Mouse (Mus musculus) skeletal muscle tissue, adult 2 months (tissue): Measurements from ENCODE around the gene Gm20388.

Source experiments
- DNase-seq: peaks from one replicate; pipeline ENCODE4 v3.0.0-alpha.2; 2012; ENCODE audit warnings: low read depth, low spot score

The Gm20388 gene

GRCm38 (mm10) chr8:120538397-120539240 lies 628.0 kb downstream of the Gm20388 start:
- DNase-seq: peak; percentile 95

- peak; percentile 68 for DNase-seq
These were observed 628.7 kb downstream of the Gm20388 start for GRCm38 (mm10) chr8:120539381-120539774.

GRCm38 (mm10) chr8:120539775-120540625 lies 629.4 kb downstream of the Gm20388 start:
- peak; percentile 91 for DNase-seq

- DNase-seq: no peak
These were observed 632.4 kb downstream of the Gm20388 start for GRCm38 (mm10) chr8:120542995-120543394.

DNA sequence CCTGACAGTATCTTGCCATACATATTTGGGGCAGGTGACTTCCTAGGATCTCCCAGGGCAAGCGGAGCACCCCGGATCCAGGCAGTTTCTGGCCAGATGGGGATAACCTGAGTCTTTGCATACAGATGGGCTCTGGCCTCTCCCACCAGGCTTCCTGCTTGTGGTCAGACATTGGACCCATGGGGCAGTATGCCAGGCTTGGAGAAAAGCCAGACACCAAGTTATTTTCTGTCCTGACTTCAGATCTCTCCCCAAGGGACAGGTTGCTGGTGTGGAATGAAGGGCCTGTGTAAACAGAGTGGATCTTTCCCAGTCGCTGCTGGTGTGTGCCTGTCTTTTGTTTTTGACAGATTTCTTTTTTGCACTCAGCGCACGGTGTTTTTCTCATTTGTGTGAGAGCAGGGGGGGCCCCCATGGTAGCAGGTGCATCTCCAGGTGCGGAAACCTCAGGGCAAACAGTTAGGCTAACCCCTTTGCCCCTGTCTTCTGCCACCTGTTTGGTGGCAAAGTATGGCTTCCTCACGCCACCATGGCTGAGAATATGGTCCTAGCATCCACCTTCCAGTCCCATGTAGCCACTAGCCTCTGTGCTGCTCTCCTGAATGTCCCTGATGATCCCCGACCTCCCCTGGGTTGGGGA lies 632.9 kb downstream of the Gm20388 start:
- DNase-seq: peak; percentile 91

DNA sequence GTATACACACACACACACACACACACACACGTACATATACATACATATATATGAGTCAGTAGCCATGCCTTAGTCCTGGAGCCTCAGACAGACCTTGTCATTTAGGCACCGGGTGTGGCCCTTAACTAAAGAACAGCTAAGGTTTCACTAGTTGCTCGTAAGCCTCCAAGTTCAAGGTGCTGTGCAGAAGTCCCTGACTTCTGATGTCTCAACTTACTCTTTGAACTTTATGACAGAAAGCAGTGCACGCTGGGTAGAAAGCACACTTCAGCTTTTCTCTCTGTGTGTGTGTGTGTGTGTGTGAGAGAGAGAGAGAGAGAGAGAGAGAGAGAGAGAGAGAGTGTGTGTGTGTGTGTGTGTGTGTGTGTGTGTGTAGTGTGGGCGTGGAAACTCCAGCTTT lies 633.5 kb downstream of the Gm20388 start:
- DNase-seq: peak; percentile 64

- no peak for DNase-seq
These were observed 636.9 kb downstream of the Gm20388 start for GRCm38 (mm10) chr8:120547562-120547961.

- DNase-seq: no peak
These were observed 637.7 kb downstream of the Gm20388 start for GRCm38 (mm10) chr8:120548313-120548761.

DNA sequence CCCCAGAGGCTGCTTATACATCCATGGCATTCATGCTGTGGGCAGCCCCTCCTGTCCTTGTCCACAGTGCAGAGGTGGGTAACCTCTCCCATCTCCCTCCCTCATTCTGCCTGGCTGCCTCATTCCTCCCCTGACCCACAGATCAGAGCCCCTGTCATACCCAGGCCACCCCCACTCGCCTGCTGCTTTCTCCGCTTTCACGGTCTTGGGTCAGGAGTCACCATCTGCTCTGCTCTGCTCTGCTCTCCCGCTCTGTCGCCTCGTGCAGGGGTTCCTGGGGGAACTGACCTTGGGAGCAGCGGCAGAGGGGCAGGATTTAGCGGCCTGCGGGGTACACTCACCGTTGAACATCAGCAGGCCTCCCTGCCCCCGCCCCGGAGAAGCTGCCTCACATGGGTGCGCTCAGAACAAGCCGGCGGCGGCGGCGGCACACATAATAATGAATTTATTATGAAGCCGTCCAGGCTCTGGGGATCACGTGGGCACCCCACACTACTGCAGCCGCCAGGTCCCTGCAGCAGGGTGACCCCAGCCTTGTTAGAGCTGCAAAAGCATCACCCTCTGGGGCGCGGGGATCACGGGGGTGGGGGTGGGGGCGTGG lies 638.8 kb downstream of the Gm20388 start:
- DNase-seq: no peak

DNA sequence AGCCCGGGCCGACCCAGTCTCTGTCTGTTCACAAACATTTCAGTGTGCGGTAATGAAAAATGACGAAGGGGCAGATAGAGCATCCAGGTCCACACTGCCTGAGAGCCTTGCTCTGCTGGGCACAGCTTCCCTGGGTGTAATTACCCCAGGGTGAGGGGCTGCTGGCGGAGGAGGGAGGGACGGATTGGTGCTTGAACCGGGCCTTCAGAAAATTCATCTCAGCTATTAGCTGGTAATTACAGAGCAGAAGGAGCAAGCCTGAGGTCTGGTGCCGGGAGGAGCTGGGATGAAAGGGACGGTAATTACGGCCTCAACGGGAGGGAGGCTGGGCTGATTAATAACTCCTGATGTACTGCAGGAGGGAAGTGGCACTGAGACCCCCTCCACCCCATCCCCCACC lies 639.3 kb downstream of the Gm20388 start:
- no peak for DNase-seq

DNA sequence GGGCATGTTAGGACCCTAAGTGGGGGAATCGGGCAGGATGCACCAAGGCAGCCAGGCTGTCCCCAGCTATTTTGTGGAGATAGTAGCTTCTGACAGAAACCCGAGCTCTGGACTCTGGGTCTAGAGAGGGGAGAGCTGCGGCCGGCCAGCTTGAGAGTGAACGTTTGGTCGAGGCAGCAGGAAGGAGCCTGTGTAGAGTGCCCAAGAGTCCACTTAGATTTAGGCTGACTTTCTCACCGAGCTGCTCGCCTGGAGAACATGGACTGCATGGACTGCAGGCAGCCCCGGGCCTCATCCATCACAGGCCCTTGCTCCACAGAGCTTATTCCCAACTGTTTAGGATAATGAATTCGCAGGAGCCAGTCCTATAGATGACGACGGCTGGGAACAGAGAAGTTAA lies 639.8 kb downstream of the Gm20388 start:
- no peak for DNase-seq

GRCm38 (mm10) chr8:120550937-120551676 lies 640.5 kb downstream of the Gm20388 start:
- DNase-seq: peak; percentile 72

DNA sequence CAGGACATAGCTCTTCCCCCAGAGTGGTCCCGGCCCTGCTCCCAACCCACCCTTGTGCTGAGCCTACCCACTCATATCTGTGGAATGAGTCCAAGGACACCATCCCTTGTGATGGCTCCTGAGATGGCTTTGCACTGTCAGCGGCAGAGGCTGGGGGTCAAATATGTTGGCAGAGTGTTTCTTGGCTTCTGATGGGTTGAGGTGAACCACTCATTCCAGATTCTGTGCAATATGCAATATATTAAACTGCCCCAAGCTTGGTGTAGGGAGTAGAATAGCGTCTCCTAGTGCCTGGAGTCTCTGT lies 641.0 kb downstream of the Gm20388 start:
- no peak for DNase-seq

- no peak for DNase-seq
These were observed 641.9 kb downstream of the Gm20388 start for GRCm38 (mm10) chr8:120552509-120552908.

- no peak for DNase-seq
These were observed 642.9 kb downstream of the Gm20388 start for GRCm38 (mm10) chr8:120553441-120554123.

GRCm38 (mm10) chr8:120554466-120555039 lies 643.9 kb downstream of the Gm20388 start:
- peak; percentile 59 for DNase-seq

- no peak for DNase-seq
These were observed 645.7 kb downstream of the Gm20388 start for GRCm38 (mm10) chr8:120556198-120556892.

GRCm38 (mm10) chr8:120557170-120557965 lies 646.7 kb downstream of the Gm20388 start:
- no peak for DNase-seq

- DNase-seq: no peak
These were observed 647.5 kb downstream of the Gm20388 start for GRCm38 (mm10) chr8:120558162-120558561.
